Mouse (Mus musculus) CD8-positive naive resting alpha-beta T cell, adult 2 months (primary cell): ENCODE results near the gene Gale.
"Not testable (repeated sequence)": the region's sequence is repeated elsewhere in the genome, so short reads cannot be mapped to it uniquely, and the experiment has no call there.

Experiments
- DNase-seq, 2 experiments: peaks; one replicate each; pipeline ENCODE4 v3.0.0; 2022; ENCODE audit warnings: low read depth in 2 of 2, low spot score in 2 of 2

Gene Gale

GRCm38 (mm10) chr4:135963457-135964193 lies at the start of gene Gale:
TSS of gene Gale (plus strand) at chr4:135963727.
- DNase-seq = peak; percentile 91

GRCm38 (mm10) chr4:135918635-135919279 lies 44.8 kb upstream of the Gale start:
- DNase-seq = no peak

- DNase-seq = no peak
Observed at GRCm38 (mm10) chr4:135919280-135919639, 44.3 kb upstream of the Gale start.

- DNase-seq = peak; percentile 94 to 98
Observed at GRCm38 (mm10) chr4:135920304-135921241, 43.0 kb upstream of the Gale start, which contains the start of gene Fuca1. TSS of gene Fuca1 (plus strand) at chr4:135920735.

- DNase-seq = no peak
Observed at GRCm38 (mm10) chr4:135921257-135922120, 42.0 kb upstream of the Gale start.

GRCm38 (mm10) chr4:135922190-135922589 lies 41.3 kb upstream of the Gale start:
- no peak for DNase-seq

GRCm38 (mm10) chr4:135924418-135924817 lies 39.1 kb upstream of the Gale start:
- DNase-seq = no peak

- no peak for DNase-seq
Observed at GRCm38 (mm10) chr4:135925341-135925740, 38.2 kb upstream of the Gale start.

- no peak for DNase-seq
Observed at GRCm38 (mm10) chr4:135926195-135926808, 37.2 kb upstream of the Gale start.

- no peak for DNase-seq
Observed at GRCm38 (mm10) chr4:135926861-135927260, 36.7 kb upstream of the Gale start.

GRCm38 (mm10) chr4:135928376-135928775 lies 35.2 kb upstream of the Gale start:
- DNase-seq = no peak

- DNase-seq = no peak
Observed at GRCm38 (mm10) chr4:135929405-135929804, 34.1 kb upstream of the Gale start.

GRCm38 (mm10) chr4:135929828-135930227 lies 33.7 kb upstream of the Gale start:
- no peak for DNase-seq

GRCm38 (mm10) chr4:135930239-135930638 lies 33.3 kb upstream of the Gale start:
- DNase-seq = no peak

GRCm38 (mm10) chr4:135931832-135932231 lies 31.7 kb upstream of the Gale start:
- peak; percentile 29 to 46 for DNase-seq

- DNase-seq = no peak
Observed at GRCm38 (mm10) chr4:135934708-135935500, 28.6 kb upstream of the Gale start.

- DNase-seq = no peak
Observed at GRCm38 (mm10) chr4:135935502-135935901, 28.0 kb upstream of the Gale start.

GRCm38 (mm10) chr4:135938858-135939257 lies 24.7 kb upstream of the Gale start:
- DNase-seq = no peak

- not testable (repeated sequence) for DNase-seq
Observed at GRCm38 (mm10) chr4:135941026-135941425, 22.5 kb upstream of the Gale start.
